Mouse (Mus musculus) C2C12 (cell line): ENCODE results near the gene Eln. TPM values are rescaled to one million over a fixed set of nuclear protein-coding genes. Genes with fewer than 3 reads are reported as not detected.

Experiments
- H3K27me3 ChIP-seq: one replicate; pipeline ENCODE4 v1.6.1; 2011; ENCODE audit not compliant: control insufficient read depth, insufficient read depth, insufficient read length
- H3K36me3 ChIP-seq: one replicate; pipeline ENCODE4 v1.6.1; 2011; ENCODE audit not compliant: control insufficient read depth, insufficient read depth
- H3K4me3 ChIP-seq: one replicate; pipeline ENCODE4 v1.5.1; 2011; ENCODE audit warnings: mild to moderate bottlenecking, control low read depth; ENCODE audit not compliant: poor library complexity, insufficient read depth, severe bottlenecking
- H3K79me2 ChIP-seq: one replicate; pipeline ENCODE4 v1.6.1; 2011; ENCODE audit not compliant: control insufficient read depth, insufficient read depth
- H3K79me3 ChIP-seq: one replicate; pipeline ENCODE4 v1.6.1; 2011; ENCODE audit warnings: low read depth, control low read depth
- H3ac ChIP-seq: one replicate; pipeline ENCODE3; 2011; ENCODE audit warnings: low read depth; ENCODE audit not compliant: control insufficient read depth, insufficient read length
- CEBPB ChIP-seq: IDR thresholded peaks from one replicate; pipeline ENCODE4 v1.6.1; 2011; ENCODE audit warnings: low read depth, mild to moderate bottlenecking, control low read depth, moderate library complexity
- CTCF ChIP-seq: IDR thresholded peaks from one replicate; pipeline ENCODE4 v1.5.1; 2011; ENCODE audit not compliant: control insufficient read depth, insufficient read depth, insufficient read length
- FOSL1 ChIP-seq: IDR thresholded peaks from one replicate; pipeline ENCODE4 v1.8.0; 2011; ENCODE audit warnings: mild to moderate bottlenecking, low read length; ENCODE audit not compliant: poor library complexity, insufficient read depth, severe bottlenecking
- MAX ChIP-seq: IDR thresholded peaks from one replicate; pipeline ENCODE4 v1.6.1; 2011; ENCODE audit warnings: mild to moderate bottlenecking, control low read depth
- MYOD1 ChIP-seq: IDR thresholded peaks from one replicate; pipeline ENCODE4 v1.6.1; 2011; ENCODE audit warnings: low read depth; ENCODE audit not compliant: control insufficient read depth, insufficient read length
- MYOG ChIP-seq: IDR thresholded peaks from one replicate; pipeline ENCODE4 v1.6.1; 2011; ENCODE audit not compliant: control insufficient read depth, insufficient read length; ENCODE audit errors: extremely low read depth
- USF1 ChIP-seq: IDR thresholded peaks from one replicate; pipeline ENCODE4 v1.6.1; 2011; ENCODE audit warnings: low read depth, mild to moderate bottlenecking, control low read depth, moderate library complexity
- polyA plus RNA-seq: library from polyadenylated mRNA; unstranded; fragments of >200 nt; fragmentation: generic; extraction: Trizol; gene quantifications from one replicate; pipeline ENCODE4 v1.2.1, GENCODE M21; 2012; ENCODE audit warnings: missing spikeins

Eln gene
- polyA plus RNA-seq, 1 experiment: not detected

DNA sequence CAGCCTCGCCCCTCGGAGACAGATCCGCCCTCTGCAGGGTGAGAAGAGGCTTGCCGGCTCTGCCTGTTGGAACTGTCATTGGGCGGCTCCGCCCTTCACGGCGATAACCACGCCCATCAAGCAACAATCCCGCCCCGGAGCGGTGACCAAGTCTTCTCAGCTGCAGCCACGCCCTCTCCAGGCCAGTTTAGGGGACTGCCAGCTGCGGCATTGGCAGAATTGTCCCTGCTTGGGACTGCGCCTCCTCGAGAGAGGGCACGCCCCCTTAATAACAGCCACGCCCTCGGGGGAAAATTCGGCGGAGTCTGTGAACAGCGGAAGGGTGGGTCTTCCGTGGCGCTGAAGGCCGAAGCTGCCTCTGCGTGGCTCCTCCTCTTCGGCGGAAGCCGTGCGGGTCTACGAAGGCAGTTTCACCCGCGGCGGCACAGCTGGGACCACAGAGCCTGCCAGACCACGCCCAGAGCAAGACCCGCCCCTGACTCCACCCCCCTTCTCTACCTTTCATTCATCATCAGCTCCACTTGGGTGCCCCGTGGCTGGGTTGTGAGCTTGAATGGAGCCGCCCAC, 58.3 kb downstream of the Eln start:
- peaks cover 4% of the 10 kb centered on the region for H3K36me3 ChIP-seq
- H3K79me2 ChIP-seq: no peaks in the 10 kb centered on the region
- peak overlapping the region; percentile 29 for H3K4me3 ChIP-seq
- no peaks in the 10 kb centered on the region for H3K79me3 ChIP-seq
- no peak overlapping the region for H3ac ChIP-seq
- no peaks in the 10 kb centered on the region for H3K27me3 ChIP-seq
- TF ChIP-seq MYOD1: no peak
- TF ChIP-seq MAX: peak; percentile 62
- TF ChIP-seq CEBPB: no peak
- no peak for TF ChIP-seq CTCF

GRCm38 (mm10) chr5:134688086-134688717, 58.9 kb downstream of the Eln start, which contains the start of gene Limk1:
Limk1 (minus strand) TSS chr5:134688598.
- H3K79me3 ChIP-seq: no peaks in the 10 kb centered on the region
- H3K79me2 ChIP-seq: no peaks in the 10 kb centered on the region
- peak within 1 kb of the TSS; percentile 56 for H3K4me3 ChIP-seq
- peak within 1 kb of the TSS; percentile 60 for H3ac ChIP-seq
- H3K36me3 ChIP-seq: peaks cover 4% of the 10 kb centered on the region
- no peaks in the 10 kb centered on the region for H3K27me3 ChIP-seq
- TF ChIP-seq USF1 (no peak), MYOD1 (no peak), MAX (no peak), FOSL1 (no peak), MYOG (no peak), CTCF (no peak), CEBPB (no peak)

DNA sequence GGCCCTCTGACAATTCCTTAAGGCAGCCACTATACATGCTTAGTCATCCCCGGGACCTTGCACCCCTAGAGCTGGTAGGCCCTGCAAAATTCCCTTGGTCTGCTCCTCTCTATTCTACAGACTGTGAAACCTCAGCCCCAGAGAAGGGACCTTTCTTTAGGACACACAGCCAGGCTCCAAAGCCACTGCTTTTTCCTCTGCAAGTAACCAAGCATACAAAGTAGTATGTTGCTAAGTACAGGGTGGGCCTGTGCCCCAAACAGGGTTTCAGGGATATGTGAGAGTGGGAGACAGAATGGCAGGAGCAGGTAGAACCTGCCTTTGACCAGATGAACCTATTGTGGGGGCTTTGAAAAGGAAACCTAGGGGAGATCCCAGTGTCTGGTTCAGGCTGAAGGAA, 59.9 kb downstream of the Eln start:
- H3K79me3 ChIP-seq: no peaks in the 10 kb centered on the region
- H3K4me3 ChIP-seq: no peak overlapping the region
- H3ac ChIP-seq: no peak overlapping the region
- TF ChIP-seq MYOD1 (no peak), MAX (no peak), USF1 (no peak), FOSL1 (no peak)
- H3K36me3 ChIP-seq: peaks cover 12% of the 10 kb centered on the region
- no peaks in the 10 kb centered on the region for H3K79me2 ChIP-seq
- no peaks in the 10 kb centered on the region for H3K27me3 ChIP-seq

DNA sequence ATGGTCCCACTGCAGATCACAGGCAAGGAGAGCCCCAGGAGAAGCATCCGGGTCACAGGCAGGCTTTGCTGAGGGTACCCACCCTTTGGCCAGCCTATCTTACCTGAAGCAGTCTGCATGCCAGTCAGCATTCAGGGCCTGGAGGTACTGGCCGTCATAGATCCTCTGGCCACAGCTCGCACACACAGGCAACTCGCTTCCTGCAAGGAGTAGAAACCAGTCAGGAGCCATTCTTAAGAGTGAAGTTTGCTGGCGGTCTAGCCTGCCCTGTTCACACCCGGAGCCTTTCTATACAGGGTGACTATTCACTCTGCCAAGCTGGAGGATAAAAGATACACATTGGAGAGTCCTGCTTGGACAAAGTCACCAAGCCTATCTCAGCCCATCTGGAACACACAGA, 60.6 kb downstream of the Eln start:
- Histone ChIP-seq H3K27me3 (no peaks in the 10 kb centered on the region), H3K36me3 (peaks cover 12% of the 10 kb centered on the region), H3K79me3 (no peaks in the 10 kb centered on the region), H3K79me2 (no peaks in the 10 kb centered on the region), H3ac (no peak overlapping the region), H3K4me3 (no peak overlapping the region)
- TF ChIP-seq MAX (no peak), CTCF (no peak), USF1 (no peak), MYOD1 (no peak), CEBPB (no peak), FOSL1 (no peak), MYOG (no peak)

GRCm38 (mm10) chr5:134684398-134684797, 62.7 kb downstream of the Eln start:
- H3K79me2 ChIP-seq: no peaks in the 10 kb centered on the region
- TF ChIP-seq MYOG: no peak
- TF ChIP-seq FOSL1: no peak
- no peak for TF ChIP-seq USF1
- TF ChIP-seq MAX: no peak
- TF ChIP-seq MYOD1: no peak
- TF ChIP-seq CTCF: no peak
- no peak for TF ChIP-seq CEBPB
- H3ac ChIP-seq: no peak overlapping the region
- no peaks in the 10 kb centered on the region for H3K27me3 ChIP-seq
- H3K36me3 ChIP-seq: peaks cover 12% of the 10 kb centered on the region
- no peaks in the 10 kb centered on the region for H3K79me3 ChIP-seq
- no peak overlapping the region for H3K4me3 ChIP-seq

GRCm38 (mm10) chr5:134683813-134684212, 63.3 kb downstream of the Eln start:
- H3K36me3 ChIP-seq: peaks cover 12% of the 10 kb centered on the region
- H3K27me3 ChIP-seq: no peaks in the 10 kb centered on the region
- TF ChIP-seq MYOG: no peak
- TF ChIP-seq CTCF: no peak
- TF ChIP-seq MAX: no peak
- no peak for TF ChIP-seq MYOD1
- TF ChIP-seq FOSL1: no peak
- no peak for TF ChIP-seq CEBPB
- no peak for TF ChIP-seq USF1
- H3K4me3 ChIP-seq: no peak overlapping the region
- no peaks in the 10 kb centered on the region for H3K79me2 ChIP-seq
- H3K79me3 ChIP-seq: no peaks in the 10 kb centered on the region
- H3ac ChIP-seq: no peak overlapping the region
